Mouse (Mus musculus): ENCODE measurements around the gene Gm9745. TPM values are rescaled to one million over a fixed set of nuclear protein-coding genes. Genes with fewer than 3 reads are reported as not detected.
"Not testable (repeated sequence)": the region's sequence is repeated elsewhere in the genome, so short reads cannot be mapped to it uniquely, and the experiment has no call there.

Gene Gm9745
- not detected in 2 replicates for polyA plus RNA-seq (2012; ENCODE audit: insufficient read depth, insufficient read length, missing spikeins)

DNA sequence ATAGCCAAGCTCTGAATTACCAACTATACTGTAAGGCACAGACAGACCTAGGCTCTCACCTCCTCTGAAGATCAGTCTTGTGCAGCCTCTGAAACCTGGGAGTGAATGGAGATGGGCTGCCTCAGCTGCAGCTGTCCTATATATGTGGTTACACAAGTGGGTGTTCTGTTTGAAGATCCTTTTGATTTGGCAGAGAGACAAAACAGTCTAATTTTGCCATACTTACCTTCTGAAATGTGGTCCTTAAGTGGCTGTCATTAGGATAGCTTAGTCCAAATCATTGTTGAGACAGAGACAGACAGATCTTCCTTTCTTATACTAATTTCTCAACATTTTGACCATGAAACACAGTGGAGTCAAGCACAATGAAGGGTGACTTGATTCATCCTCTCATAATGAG lies at the start of gene Gm9745:
TSS of gene Gm9745 (minus strand) at position 101 of the 400 bp plus-strand sequence.
- not testable (repeated sequence) for H3K4me1 ChIP-seq (ENCODE audit: control insufficient read depth, insufficient read depth, low read length); H3K27ac ChIP-seq (ENCODE audit: insufficient read depth, low read depth, low read length); H3K4me3 ChIP-seq (ENCODE audit: insufficient read depth, low read length)

DNA sequence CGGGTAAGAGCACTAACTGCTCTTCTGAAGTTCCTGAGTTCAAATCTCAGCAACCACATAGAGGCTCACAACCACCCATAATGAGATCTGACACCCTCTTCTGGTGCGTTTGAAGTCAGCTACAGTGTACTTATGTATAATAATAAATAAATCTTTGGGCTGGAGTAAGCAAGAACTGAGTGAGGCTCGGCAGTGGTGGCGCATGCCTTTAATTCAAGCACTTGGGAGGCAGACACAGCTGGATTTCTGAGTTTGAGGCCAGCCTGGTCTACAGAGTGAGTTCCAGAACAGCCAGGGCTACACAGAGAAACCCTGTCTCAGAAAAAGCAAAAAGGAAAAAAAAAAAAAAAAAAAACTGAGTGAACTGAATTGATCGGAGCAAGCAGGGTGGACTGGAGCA lies 49.2 kb upstream of the Gm9745 start:
- not testable (repeated sequence) for H3K27ac ChIP-seq (ENCODE audit: insufficient read depth, low read depth, low read length); H3K4me3 ChIP-seq (ENCODE audit: insufficient read depth, low read length); H3K4me1 ChIP-seq (ENCODE audit: control insufficient read depth, insufficient read depth, low read length)

DNA sequence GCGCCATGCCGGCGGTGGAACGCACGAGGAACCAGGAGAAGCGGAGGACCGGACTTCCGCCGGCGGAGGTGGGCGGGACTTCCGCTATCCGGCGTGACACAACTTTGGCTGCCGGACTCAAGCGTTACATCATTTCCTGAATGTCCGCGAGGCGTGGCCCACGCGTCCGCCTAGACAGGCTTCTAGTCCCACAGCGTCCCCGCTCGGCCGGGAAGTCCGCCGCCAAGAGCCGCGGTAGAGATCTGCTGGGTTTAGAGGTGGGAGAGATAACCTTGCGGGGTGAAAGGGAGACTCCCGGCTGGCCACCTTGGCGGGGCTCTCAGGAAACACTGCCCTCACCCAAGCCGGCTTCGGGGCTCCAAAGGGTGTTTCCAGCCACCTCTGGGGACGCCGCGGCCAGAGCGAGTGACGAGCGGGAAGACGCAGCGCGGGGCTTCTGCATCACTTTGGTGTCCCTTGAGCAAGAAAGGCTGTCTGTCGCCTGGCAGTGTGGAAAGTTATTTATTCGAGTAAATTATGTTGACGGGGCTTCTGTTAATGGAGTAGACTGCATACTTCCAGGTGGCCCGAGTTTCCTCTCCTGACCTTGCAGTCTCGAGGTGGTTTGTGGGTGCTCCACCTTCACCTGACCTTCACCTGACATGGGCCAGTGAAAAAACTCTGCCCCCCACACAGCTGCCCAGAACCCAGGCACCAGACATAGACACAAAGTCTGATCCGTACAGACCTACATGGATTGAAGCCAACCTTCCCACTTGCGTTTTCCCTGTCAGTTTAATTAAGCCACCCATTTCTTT lies 48.2 kb upstream of the Gm9745 start, which contains the start of gene Gtpbp4:
TSS of gene Gtpbp4 (minus strand) at position 94 of the 797 bp plus-strand sequence.
- H3K4me1 ChIP-seq (ENCODE audit: control insufficient read depth, insufficient read depth, low read length) = peaks cover 9% of the 10 kb centered on the region
- TF ChIP-seq CTCF (IDR thresholded peaks at IDR 0.05; ENCODE audit: low read depth, low read length) (peak; percentile 59), POLR2A (IDR thresholded peaks at IDR 0.05; ENCODE audit: borderline replicate concordance, low read depth, low read length) (no peak)
- H3K27ac ChIP-seq (ENCODE audit: insufficient read depth, low read depth, low read length) = peak within 1 kb of the TSS; percentile 48
- H3K4me3 ChIP-seq (ENCODE audit: insufficient read depth, low read length) = peak within 1 kb of the TSS; percentile 98

DNA sequence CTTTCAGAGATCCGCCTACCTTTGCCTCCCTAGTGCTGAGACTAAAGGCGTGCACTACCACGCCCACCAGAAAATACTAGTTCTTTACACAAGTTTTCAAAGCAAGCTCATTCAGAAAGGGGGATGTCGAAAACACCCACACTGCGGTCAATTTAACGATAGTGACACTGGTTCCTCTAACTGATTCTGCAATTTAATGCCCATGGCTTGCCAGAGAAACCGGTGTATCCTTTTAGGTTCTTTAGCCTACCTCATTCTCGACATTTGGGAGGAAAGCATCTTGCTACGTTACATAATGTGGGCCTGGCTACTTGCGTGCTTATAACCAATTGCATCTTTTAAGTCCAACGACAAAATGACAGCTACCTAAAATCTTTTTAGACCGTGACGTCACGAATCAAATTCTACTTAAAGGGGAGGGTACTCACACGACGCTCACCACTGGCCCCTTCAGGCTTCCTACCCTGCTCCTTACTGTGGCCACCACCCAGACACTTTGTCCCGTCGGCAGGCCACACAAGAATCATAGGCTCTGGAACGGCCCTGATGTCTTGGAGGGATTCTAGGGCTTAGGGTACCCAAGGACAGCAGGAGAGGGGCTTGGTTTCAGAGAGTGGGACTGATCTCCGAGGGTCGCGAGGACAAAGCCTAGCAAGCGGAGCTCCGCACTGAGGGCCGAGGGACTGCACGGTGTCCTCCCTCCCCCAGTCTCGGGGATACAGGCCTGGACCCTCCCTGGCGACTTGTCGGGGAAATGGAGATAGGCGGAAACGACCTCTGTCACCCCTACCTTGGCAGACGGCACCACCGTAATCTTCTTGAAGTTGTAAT lies 47.3 kb upstream of the Gm9745 start:
- peak overlapping the region; percentile 98 for H3K4me3 ChIP-seq (ENCODE audit: insufficient read depth, low read length)
- no peak for TF ChIP-seq CTCF (IDR thresholded peaks at IDR 0.05; ENCODE audit: low read depth, low read length)
- no peak for TF ChIP-seq POLR2A (IDR thresholded peaks at IDR 0.05; ENCODE audit: borderline replicate concordance, low read depth, low read length)
- peak overlapping the region; percentile 48 for H3K27ac ChIP-seq (ENCODE audit: insufficient read depth, low read depth, low read length)
- H3K4me1 ChIP-seq (ENCODE audit: control insufficient read depth, insufficient read depth, low read length) = peaks cover 9% of the 10 kb centered on the region

DNA sequence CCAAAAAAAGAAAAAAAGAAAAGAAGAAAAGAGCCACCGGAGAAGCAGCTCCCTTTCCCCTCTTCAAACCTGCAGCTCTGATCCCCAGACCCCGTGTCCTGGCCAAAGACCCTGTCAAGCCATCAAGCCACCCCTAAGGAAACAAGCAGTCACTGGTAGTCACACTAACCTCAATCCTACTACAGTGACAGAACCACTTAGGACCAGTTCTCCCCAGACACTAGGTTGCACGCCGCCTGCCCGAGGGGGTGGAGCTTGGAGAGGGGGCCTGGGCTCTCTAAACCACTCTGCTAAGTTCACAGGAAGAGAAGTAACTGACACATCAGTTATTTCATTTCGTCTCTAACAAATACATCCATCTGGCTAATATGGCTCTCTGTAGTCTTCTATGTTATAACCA lies 44.2 kb upstream of the Gm9745 start:
- Histone ChIP-seq H3K4me3 (ENCODE audit: insufficient read depth, low read length) (no peak overlapping the region), H3K4me1 (ENCODE audit: control insufficient read depth, insufficient read depth, low read length) (peaks cover 25% of the 10 kb centered on the region), H3K27ac (ENCODE audit: insufficient read depth, low read depth, low read length) (no peak overlapping the region)
- TF ChIP-seq CTCF (IDR thresholded peaks at IDR 0.05; ENCODE audit: low read depth, low read length) (no peak), POLR2A (IDR thresholded peaks at IDR 0.05; ENCODE audit: borderline replicate concordance, low read depth, low read length) (no peak)

DNA sequence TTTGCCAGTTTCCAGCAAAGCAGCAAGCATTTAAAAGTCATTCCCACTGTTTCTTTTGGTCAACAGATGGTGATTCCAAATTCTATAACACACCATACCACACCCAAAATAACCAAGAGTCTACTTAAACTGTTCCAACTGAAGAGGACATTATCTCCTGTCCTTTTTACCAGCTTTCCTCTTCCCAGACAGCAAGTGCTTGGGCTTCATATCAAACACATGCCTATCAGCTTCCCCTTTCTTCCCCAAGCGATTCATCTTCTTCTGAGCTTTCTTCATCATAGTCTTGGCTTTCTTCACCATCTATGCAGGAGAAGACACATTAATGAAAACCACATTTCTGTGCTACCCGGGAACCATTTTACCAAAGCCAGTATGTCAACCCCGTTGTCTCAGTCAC lies 24.9 kb upstream of the Gm9745 start:
- Histone ChIP-seq H3K4me3 (ENCODE audit: insufficient read depth, low read length) (no peak overlapping the region), H3K27ac (ENCODE audit: insufficient read depth, low read depth, low read length) (no peak overlapping the region), H3K4me1 (ENCODE audit: control insufficient read depth, insufficient read depth, low read length) (no peaks in the 10 kb centered on the region)
- TF ChIP-seq CTCF (IDR thresholded peaks at IDR 0.05; ENCODE audit: low read depth, low read length) = no peak
- TF ChIP-seq POLR2A (IDR thresholded peaks at IDR 0.05; ENCODE audit: borderline replicate concordance, low read depth, low read length) = no peak

DNA sequence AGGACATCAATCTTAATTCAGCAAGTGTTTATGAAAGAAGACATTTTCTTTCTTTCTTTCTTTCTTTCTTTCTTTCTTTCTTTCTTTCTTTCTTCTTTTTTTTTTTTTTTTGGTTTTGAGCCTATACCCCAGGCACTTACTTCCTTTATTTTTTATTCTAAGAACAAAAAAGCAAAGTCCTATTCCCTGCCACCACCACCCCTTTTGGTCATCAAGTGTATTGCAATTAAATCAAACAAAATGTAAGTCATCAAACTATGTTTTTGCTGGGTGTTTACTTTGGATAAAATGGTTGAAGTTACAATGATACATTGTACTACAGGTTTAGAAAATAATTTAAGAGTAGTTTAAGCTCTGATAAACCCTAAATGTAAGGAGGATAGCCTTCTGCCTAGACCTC lies 24.3 kb upstream of the Gm9745 start:
- TF ChIP-seq POLR2A (IDR thresholded peaks at IDR 0.05; ENCODE audit: borderline replicate concordance, low read depth, low read length) (no peak), CTCF (IDR thresholded peaks at IDR 0.05; ENCODE audit: low read depth, low read length) (no peak)
- Histone ChIP-seq H3K4me3 (ENCODE audit: insufficient read depth, low read length) (no peak overlapping the region), H3K27ac (ENCODE audit: insufficient read depth, low read depth, low read length) (no peak overlapping the region), H3K4me1 (ENCODE audit: control insufficient read depth, insufficient read depth, low read length) (no peaks in the 10 kb centered on the region)

DNA sequence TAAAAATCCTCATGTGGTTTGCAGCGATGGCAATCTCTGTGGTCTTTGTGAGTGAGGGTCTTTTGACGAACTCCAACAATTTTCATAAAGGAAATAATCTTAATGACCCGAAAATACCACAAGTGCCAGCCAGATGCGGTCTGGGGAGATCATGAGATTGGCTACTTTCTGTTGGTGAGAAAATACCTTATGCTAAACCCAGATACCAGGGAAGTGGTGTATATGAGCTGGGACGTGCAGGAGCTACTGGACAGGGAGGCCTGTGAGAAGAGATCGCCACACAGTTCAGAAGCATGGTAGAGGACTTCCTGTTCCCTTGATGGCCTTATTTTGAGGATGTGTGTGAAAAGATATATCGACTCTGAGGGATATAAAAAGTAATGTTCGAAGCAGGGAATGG lies 19.7 kb upstream of the Gm9745 start:
- Histone ChIP-seq H3K27ac (ENCODE audit: insufficient read depth, low read depth, low read length) (no peak overlapping the region), H3K4me1 (ENCODE audit: control insufficient read depth, insufficient read depth, low read length) (no peaks in the 10 kb centered on the region), H3K4me3 (ENCODE audit: insufficient read depth, low read length) (no peak overlapping the region)
- no peak for TF ChIP-seq POLR2A (IDR thresholded peaks at IDR 0.05; ENCODE audit: borderline replicate concordance, low read depth, low read length)
- no peak for TF ChIP-seq CTCF (IDR thresholded peaks at IDR 0.05; ENCODE audit: low read depth, low read length)

DNA sequence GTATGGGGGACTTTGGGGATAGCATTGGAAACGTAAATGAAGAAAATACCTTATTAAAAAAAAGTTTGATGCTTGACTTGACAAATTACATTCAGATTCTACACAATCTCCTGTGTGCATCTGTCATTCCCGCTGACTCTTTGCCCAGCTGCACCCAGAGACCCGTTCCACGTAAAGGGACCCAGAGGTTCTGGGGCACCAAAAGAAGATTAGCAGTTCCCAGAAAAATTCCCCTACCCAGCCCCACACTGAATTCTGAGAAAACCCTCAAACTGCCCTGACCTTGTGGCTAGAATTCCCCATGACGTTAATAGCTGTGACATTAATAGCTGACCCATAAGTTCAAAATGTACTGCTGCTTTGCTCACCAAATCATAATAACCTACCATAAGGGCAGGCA lies 17.2 kb upstream of the Gm9745 start:
- TF ChIP-seq POLR2A (IDR thresholded peaks at IDR 0.05; ENCODE audit: borderline replicate concordance, low read depth, low read length) (no peak), CTCF (IDR thresholded peaks at IDR 0.05; ENCODE audit: low read depth, low read length) (no peak)
- H3K4me1 ChIP-seq (ENCODE audit: control insufficient read depth, insufficient read depth, low read length) = no peaks in the 10 kb centered on the region
- no peak overlapping the region for H3K27ac ChIP-seq (ENCODE audit: insufficient read depth, low read depth, low read length)
- no peak overlapping the region for H3K4me3 ChIP-seq (ENCODE audit: insufficient read depth, low read length)

DNA sequence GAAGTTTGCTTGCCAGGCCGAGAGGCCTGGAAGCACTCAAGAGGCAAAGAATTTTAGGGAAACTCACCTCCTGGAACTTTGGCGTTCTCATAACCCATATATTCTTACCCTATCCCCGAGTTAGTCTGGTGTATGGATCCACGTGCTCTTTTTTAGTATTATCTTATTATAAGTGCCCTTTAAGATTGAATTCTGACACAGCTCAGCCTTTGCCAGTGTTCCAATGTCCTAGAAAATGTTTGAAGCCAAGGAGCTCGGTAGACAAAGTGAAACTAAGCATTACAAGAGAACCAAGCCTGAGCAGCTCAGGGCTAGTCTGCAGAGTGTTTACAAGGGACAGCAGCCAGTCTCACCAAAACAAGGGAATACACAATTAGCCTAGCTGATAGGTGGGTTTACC lies 14.2 kb upstream of the Gm9745 start:
- H3K4me3 ChIP-seq (ENCODE audit: insufficient read depth, low read length); H3K4me1 ChIP-seq (ENCODE audit: control insufficient read depth, insufficient read depth, low read length); H3K27ac ChIP-seq (ENCODE audit: insufficient read depth, low read depth, low read length): not testable (repeated sequence)

DNA sequence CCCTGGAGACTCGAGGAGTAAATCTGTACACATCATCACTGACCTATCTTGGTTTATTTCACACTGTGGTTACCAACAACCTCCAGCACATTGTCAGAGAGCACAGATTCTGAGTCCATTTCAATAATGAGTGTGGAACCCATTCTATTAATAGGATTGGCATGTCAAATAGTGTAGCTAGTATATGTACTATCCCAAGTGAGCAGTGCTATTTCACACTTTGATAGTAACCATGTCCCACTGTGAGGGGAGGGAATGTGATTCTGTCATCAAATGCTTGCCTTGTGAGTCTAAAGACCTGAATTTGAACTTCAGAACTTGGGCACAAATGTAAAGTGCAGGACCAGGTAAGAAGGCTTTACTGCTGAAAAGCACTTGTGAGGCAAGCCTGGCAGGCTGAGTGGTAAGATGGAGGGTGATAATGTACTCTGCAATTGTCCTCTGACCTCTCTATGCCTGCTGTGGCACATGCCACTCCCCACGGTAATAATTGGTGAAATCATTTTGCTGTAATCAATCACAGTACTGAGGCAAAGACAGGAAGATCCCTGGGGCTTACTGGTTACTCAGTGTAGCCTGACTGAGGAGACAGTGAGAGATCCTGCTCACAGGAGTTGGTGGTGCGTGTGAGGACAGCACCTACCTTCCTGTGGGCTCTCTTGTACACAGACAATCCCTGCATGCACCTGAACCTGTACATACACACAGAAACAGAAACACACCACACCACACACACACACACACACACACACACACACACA lies 13.3 kb upstream of the Gm9745 start:
- not testable (repeated sequence) for H3K4me1 ChIP-seq (ENCODE audit: control insufficient read depth, insufficient read depth, low read length); H3K4me3 ChIP-seq (ENCODE audit: insufficient read depth, low read length); H3K27ac ChIP-seq (ENCODE audit: insufficient read depth, low read depth, low read length)

DNA sequence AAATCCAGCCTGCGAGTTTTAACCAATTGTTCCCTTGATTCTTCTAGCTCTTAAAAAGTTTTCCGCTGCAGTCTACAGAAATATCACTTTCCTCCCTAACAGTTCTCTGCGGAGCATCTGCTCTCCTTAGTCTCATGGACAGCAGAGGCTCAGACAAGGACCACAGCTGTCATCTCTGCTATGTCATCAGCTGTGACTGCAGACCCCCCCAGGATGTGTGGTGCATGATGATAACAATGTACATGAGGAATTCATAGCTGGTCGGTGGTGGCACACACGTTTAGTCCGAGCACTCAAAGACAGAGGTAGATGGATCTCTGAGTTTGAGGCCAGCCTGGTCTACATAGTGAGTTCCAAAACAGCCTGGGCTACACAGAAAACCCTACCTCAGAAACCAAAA lies 11.5 kb upstream of the Gm9745 start:
- not testable (repeated sequence) for H3K4me1 ChIP-seq (ENCODE audit: control insufficient read depth, insufficient read depth, low read length); H3K4me3 ChIP-seq (ENCODE audit: insufficient read depth, low read length)

DNA sequence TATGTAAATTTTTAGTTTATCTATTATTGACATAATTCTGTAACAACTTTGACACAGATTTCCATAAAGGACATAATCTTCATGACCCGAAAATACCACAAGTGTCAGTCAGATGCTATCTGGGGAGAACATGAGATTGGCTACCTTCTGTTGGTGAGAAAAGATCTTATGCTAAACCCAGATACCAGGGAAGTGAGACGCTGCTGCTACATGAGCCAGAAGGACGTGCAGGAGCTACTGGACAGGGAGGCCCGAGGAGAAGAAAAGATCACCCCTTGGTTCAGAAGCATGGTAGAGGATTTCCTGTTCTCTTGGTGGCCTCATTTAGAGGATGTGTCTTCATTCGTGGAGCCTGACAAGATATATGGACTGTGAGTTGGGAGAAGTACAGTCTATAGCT lies 11.0 kb upstream of the Gm9745 start:
- not testable (repeated sequence) for H3K4me3 ChIP-seq (ENCODE audit: insufficient read depth, low read length); H3K27ac ChIP-seq (ENCODE audit: insufficient read depth, low read depth, low read length); H3K4me1 ChIP-seq (ENCODE audit: control insufficient read depth, insufficient read depth, low read length)

More for the DNA sequence above, 11.5 kb upstream of the Gm9745 start:
- H3K27ac ChIP-seq (ENCODE audit: insufficient read depth, low read depth, low read length) = not testable (repeated sequence)

DNA sequence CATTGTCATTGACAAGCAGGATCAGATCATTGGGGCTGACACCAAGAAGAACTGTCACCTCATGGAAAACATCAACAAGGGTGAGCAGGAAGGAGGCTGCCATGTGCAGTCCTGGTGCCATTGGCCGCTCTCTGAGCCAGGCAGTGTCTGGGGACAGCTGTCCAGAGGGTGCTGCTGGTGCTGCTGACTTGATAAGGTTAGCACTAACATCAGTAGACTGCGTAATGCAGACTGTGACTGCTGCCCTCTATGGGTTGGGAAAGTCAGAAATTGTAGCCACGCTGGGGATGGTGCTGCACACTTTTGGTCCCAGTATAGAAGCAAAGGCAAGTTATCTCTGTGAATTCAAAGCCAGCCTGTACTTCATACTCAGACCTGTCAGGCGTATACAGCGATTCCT lies 8.8 kb upstream of the Gm9745 start:
- not testable (repeated sequence) for H3K4me1 ChIP-seq (ENCODE audit: control insufficient read depth, insufficient read depth, low read length); H3K4me3 ChIP-seq (ENCODE audit: insufficient read depth, low read length); H3K27ac ChIP-seq (ENCODE audit: insufficient read depth, low read depth, low read length)
